Mouse (Mus musculus) cerebellum, adult 2 months (tissue): ENCODE results near the gene Hmox2.

ENCODE experiments used
- CTCF ChIP-seq: fragments of 200-500 bp; IDR thresholded peaks from 2 replicates; pipeline ENCODE4 v1.5.1; 2011; ENCODE audit warnings: low read depth, mild to moderate bottlenecking, control low read depth, low read length, moderate library complexity, borderline replicate concordance; ENCODE audit not compliant: insufficient read depth
- POLR2A ChIP-seq: fragments of 200-500 bp; IDR thresholded peaks from 2 replicates; pipeline ENCODE4 v1.6.1; 2011; ENCODE audit warnings: low read length, control low read depth, borderline replicate concordance; ENCODE audit not compliant: insufficient read depth

DNA sequence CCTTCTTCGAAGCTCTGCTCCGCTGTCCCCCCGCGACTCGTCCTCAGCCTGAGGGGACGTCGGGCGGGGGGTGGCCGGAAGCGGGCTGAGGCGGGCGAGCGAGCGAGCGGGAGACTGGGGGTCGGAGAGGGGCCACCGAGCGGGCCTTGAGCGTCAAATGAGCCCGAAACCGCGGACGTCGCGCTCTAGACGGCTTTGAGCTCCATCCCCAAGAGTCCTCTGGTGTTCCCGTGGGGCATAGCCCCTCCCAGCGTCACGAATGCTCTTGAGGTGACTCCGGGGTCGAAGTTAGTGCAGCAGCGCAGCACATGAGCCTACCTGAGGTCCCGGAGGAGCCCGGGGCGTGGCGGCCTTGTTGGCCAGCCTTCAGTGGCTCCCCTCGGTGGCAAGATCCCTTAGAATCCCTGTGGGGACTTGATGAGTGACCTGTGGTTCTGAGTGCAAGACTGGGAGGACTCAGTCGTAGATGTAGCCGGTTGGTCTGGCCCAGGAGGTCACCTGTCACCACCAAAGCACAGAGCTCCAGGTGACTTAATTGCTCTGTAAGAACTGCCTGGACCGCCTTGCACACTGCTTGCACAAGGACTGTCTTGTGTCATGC, 467 bp downstream of the Hmox2 start:
- TF ChIP-seq CTCF (no peak), POLR2A (no peak)
